Mouse (Mus musculus): ENCODE data around the gene Atp2b4. TPM values are rescaled to one million over a fixed set of nuclear protein-coding genes. Genes with fewer than 3 reads are reported as not detected.

Atp2b4 gene
- 10 to 100 TPM in 1 of 2 experiments, 1 to 10 TPM in 1; 8.6 to 12.9 TPM for total RNA-seq (2021)
- long read RNA-seq, experiment 1, partial matches to known transcripts, result 0 of 3 reads
- long read RNA-seq, experiment 1, other reads (novel, unspliced or antisense), result 3 of 3 reads
- long read RNA-seq, experiment 2, partial matches to known transcripts, result 0 of 1 reads
- long read RNA-seq, experiment 2, other reads (novel, unspliced or antisense), result 1 of 1 reads

- peak; percentile 97 to 99 for DNase-seq
- intact Hi-C loops (cut with DNase I), result loop anchor here (2.0 kb wide), 1 partner anchor 96 kb away; no protein-coding TSS in a partner anchor
Observed at GRCm38 (mm10) chr1:133800948-133801393, at the start of gene Atp2b4. Gene Atp2b4, minus strand, starts transcription at chr1:133801041.

GRCm38 (mm10) chr1:133844734-133845133 lies 43.9 kb upstream of the Atp2b4 start:
- intact Hi-C loops (cut with DNase I), result no loop called here
- no peak for DNase-seq

GRCm38 (mm10) chr1:133843900-133844299 lies 43.1 kb upstream of the Atp2b4 start:
- intact Hi-C loops (cut with DNase I), result no loop called here

GRCm38 (mm10) chr1:133843370-133843769 lies 42.5 kb upstream of the Atp2b4 start:
- no peak for DNase-seq
- intact Hi-C loops (cut with DNase I), result no loop called here

More at GRCm38 (mm10) chr1:133843900-133844299, 43.1 kb upstream of the Atp2b4 start:
- no peak for DNase-seq

GRCm38 (mm10) chr1:133842074-133842725 lies 41.4 kb upstream of the Atp2b4 start:
- intact Hi-C loops (cut with DNase I), result no loop called here

GRCm38 (mm10) chr1:133841171-133841926 lies 40.5 kb upstream of the Atp2b4 start:
- no peak for DNase-seq
- intact Hi-C loops (cut with DNase I), result no loop called here

More at GRCm38 (mm10) chr1:133842074-133842725, 41.4 kb upstream of the Atp2b4 start:
- no peak for DNase-seq

GRCm38 (mm10) chr1:133840530-133840929 lies 39.7 kb upstream of the Atp2b4 start:
- intact Hi-C loops (cut with DNase I), result no loop called here

GRCm38 (mm10) chr1:133834309-133834708 lies 33.5 kb upstream of the Atp2b4 start:
- DNase-seq, result no peak
- intact Hi-C loops (cut with DNase I), result no loop called here

More at GRCm38 (mm10) chr1:133840530-133840929, 39.7 kb upstream of the Atp2b4 start:
- no peak for DNase-seq

- intact Hi-C loops (cut with DNase I), result no loop called here
- DNase-seq, result no peak
Observed at GRCm38 (mm10) chr1:133832781-133833180, 31.9 kb upstream of the Atp2b4 start.

GRCm38 (mm10) chr1:133826193-133826592 lies 25.4 kb upstream of the Atp2b4 start:
- no peak for DNase-seq
- intact Hi-C loops (cut with DNase I), result no loop called here

- intact Hi-C loops (cut with DNase I), result no loop called here
- DNase-seq, result no peak
Observed at GRCm38 (mm10) chr1:133825543-133825942, 24.7 kb upstream of the Atp2b4 start.

- DNase-seq, result no peak
Observed at GRCm38 (mm10) chr1:133825140-133825539, 24.3 kb upstream of the Atp2b4 start.

GRCm38 (mm10) chr1:133821144-133821543 lies 20.3 kb upstream of the Atp2b4 start:
- intact Hi-C loops (cut with DNase I), result no loop called here
- DNase-seq, result no peak

More at GRCm38 (mm10) chr1:133825140-133825539, 24.3 kb upstream of the Atp2b4 start:
- intact Hi-C loops (cut with DNase I), result no loop called here

- DNase-seq, result no peak
- intact Hi-C loops (cut with DNase I), result no loop called here
Observed at GRCm38 (mm10) chr1:133820100-133820499, 19.3 kb upstream of the Atp2b4 start.

GRCm38 (mm10) chr1:133818531-133818930 lies 17.7 kb upstream of the Atp2b4 start:
- intact Hi-C loops (cut with DNase I), result loop anchor here (5.0 kb wide), 1 partner anchor 69 kb away; no protein-coding TSS in a partner anchor
- no peak for DNase-seq

GRCm38 (mm10) chr1:133815747-133816491 lies 15.1 kb upstream of the Atp2b4 start:
- intact Hi-C loops (cut with DNase I), result loop anchor here (5.0 kb wide), 1 partner anchor 71 kb away; no protein-coding TSS in a partner anchor
- DNase-seq, result no peak

GRCm38 (mm10) chr1:133809376-133809775 lies 8.5 kb upstream of the Atp2b4 start:
- intact Hi-C loops (cut with DNase I), result no loop called here
- DNase-seq, result no peak

GRCm38 (mm10) chr1:133808020-133808419 lies 7.2 kb upstream of the Atp2b4 start:
- no peak for DNase-seq
- intact Hi-C loops (cut with DNase I), result no loop called here

GRCm38 (mm10) chr1:133801743-133802142 lies 902 bp upstream of the Atp2b4 start:
- DNase-seq, result no peak
- intact Hi-C loops (cut with DNase I), result loop anchor here (2.0 kb wide), 1 partner anchor 95 kb away; no protein-coding TSS in a partner anchor

- DNase-seq, result no peak
Observed at GRCm38 (mm10) chr1:133800512-133800911, 329 bp downstream of the Atp2b4 start.

More at GRCm38 (mm10) chr1:133800512-133800911, 329 bp downstream of the Atp2b4 start:
- intact Hi-C loops (cut with DNase I), result loop anchor here (2.0 kb wide), 1 partner anchor 96 kb away; no protein-coding TSS in a partner anchor
